Mouse (Mus musculus) urinary bladder, postnatal 25 days (tissue): ENCODE data around the gene Gm26992.
"Not testable (repeated sequence)": the region's sequence is repeated elsewhere in the genome, so short reads cannot be mapped to it uniquely, and the experiment has no call there.

Experiments used
- DNase-seq: peaks from one replicate; pipeline ENCODE4 v3.0.0; 2022; ENCODE audit warnings: low spot score

Gm26992 gene

DNA sequence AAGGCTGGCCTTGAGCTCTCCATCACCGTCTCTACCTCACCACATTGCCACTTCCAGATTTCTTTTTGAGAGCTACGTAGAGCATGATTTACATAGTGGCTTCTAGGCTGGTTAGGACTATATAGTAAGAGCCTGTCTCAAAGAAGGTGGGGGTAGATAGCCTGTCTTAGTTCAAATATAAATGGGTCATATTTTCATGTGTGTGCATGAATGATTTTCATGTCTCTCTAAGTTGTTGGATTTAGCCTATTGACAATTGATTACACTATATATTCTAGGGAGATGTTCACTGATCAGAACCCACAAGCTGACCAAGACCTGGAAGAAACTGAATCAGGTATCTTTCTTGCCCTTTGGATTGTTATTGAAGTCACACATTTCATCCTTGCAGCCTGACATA lies at the start of gene Gm26992:
Gm26992 (plus strand) TSS at position 301 of the 400 bp plus-strand sequence.
- DNase-seq: no peak

GRCm38 (mm10) chrX:103374250-103374649 lies 47.6 kb upstream of the Gm26992 start:
- DNase-seq: no peak

DNA sequence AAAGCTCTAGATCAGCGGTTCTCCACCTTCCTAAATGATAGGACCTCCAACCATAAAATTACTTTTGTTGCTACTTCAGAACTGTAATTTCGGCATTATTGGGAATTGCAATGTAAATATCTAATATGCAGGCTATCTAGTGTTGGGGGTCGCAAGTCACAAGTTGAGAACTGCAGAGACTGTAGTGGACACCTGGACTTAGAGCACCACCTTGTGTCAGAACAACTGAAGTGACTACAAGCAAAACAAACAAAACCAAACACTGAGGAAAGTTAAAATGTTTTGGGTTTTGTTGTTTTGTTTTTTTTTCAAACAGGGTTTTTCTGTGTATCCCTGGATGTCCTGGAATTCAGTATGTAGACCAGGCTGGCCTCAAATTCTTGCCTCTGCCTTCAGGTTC lies 37.3 kb upstream of the Gm26992 start:
- DNase-seq: no peak

GRCm38 (mm10) chrX:103388131-103388530 lies 33.7 kb upstream of the Gm26992 start:
- no peak for DNase-seq

DNA sequence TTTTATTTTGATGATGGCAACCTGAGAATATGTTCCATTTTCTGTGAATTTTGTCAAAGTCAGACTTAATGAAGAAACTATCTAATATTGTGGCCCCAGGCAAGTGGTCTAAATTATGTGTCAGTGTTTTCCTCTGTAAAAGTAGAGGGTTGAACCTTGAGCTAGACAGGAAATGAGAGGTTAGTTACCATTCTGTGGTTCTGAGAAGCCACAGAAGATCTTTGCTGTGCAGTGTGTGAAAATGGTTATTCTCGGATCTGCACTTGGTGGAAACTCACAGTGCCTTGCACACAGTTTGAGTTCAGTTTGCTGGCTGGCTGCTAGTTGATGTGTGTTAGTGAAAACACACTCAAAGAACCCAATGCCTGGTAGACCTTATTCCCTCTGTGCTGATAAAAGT lies 28.0 kb upstream of the Gm26992 start:
- DNase-seq: no peak

DNA sequence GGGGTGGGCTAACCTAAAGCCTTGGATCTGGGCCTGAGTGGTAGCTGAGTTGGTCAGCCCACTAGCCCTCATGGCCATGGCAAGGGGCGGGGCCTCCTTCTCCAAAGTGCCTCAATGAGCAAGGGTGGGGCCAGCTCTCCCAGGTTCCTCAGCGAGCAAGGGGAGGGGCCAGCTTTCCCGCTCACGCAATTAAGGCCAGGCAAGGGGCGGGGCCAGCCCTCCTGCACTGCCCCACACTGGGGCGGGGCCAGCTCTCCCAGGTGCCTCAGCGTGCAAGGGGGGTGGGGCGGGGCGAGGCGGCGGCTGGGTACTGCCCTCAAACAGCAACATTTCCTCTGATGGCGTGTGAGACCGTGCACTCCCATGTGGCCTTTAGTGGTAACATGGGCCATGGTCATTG lies 16.8 kb upstream of the Gm26992 start:
- no peak for DNase-seq

GRCm38 (mm10) chrX:103414167-103414566 lies 7.6 kb upstream of the Gm26992 start, which contains the start of gene Tsx:
Gene Tsx (plus strand): TSS chrX:103414467.
- no peak for DNase-seq

GRCm38 (mm10) chrX:103427677-103428076 lies 5.9 kb downstream of the Gm26992 start:
- no peak for DNase-seq

GRCm38 (mm10) chrX:103432293-103432692 lies 10.5 kb downstream of the Gm26992 start:
- DNase-seq: no peak

GRCm38 (mm10) chrX:103438023-103438422 lies 16.2 kb downstream of the Gm26992 start:
- DNase-seq: no peak

DNA sequence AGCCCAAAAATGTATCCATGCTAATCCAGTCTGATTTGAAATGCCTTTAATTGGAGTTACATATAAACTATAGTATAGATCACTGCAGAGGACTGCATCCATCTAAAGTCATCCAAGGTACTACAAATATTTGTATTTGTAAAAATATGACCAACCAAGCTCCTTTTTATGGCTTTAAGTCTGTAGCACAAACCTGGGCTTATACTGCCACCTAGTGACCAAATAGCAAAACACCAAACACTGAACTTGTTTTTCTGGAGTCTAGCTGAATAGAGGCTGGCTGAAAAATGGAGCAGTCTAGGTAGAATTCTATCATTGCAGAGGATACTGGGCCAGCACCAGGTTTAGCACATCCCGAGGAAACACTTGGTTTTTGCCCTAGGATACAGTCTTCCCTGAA lies 19.0 kb downstream of the Gm26992 start:
- DNase-seq: no peak

- no peak for DNase-seq
Observed at GRCm38 (mm10) chrX:103443755-103444154, 21.9 kb downstream of the Gm26992 start.

DNA sequence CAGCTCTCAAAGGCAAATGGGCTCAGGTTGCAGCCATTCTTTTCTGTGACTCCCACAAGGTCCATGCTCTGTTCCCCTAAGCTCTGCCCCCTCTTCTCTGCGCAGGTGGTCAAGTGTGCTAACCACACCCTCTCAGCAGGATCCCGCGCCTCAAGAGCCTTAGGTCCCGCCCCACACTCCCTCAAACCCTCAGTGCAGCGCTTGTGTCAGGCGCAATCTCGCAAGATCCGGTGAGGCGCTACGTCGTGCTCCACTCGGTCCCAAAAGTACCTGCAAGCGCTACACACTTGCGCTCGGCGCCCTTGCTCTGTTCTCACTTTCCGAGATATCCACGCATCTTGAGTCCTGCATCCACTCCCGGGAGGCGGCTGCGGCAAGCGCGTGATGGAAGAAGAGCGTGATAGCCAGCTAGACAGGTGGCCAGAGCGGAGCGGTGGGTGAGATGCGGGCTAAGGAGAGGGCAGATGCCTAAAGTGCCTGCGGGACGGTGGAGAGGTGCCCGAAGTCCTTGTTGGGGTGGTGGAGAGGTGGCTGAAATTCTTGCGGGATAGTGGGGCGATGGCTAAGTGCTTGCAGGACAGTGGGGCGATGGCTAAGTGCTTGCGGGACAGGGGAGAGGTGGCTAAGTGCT lies 25.8 kb downstream of the Gm26992 start:
- peak; percentile 10 for DNase-seq

- not testable (repeated sequence) for DNase-seq
Observed at GRCm38 (mm10) chrX:103448429-103448828, 26.6 kb downstream of the Gm26992 start.

DNA sequence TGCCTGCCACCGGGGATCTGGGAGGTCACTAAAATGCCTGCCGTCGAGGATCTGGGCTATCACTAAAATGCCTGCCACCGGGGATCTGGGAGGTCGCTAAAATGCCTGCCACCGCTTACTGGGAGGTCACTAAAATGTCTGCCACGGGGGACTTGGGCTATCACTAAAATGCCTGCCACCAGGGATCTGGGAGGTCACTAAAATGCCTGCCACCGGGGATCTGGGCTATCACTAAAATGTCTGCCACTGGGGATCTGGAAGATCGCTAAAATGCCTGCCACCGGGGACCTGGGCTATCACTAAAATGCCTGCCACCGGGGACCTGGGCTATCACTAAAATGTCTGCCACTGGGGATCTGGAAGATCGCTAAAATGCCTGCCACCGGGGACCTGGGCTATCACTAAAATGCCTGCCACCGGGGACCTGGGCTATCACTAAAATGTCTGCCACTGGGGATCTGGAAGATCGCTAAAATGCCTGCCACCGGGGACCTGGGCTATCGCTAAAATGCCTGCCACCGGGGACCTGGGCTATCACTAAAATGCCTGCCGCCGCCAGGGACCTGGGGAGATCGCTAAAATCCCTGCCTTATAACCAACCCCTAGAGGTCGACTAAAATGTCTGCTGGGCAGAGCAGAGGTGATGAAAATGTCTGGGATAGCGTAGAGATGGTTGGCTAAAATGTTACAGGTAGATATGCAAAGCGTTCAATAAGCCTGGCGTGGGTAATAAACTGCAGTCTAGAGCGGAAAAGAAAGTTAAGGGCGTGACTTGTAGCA lies 27.3 kb downstream of the Gm26992 start:
- DNase-seq: not testable (repeated sequence)

GRCm38 (mm10) chrX:103452815-103453214 lies 31.0 kb downstream of the Gm26992 start:
- no peak for DNase-seq

DNA sequence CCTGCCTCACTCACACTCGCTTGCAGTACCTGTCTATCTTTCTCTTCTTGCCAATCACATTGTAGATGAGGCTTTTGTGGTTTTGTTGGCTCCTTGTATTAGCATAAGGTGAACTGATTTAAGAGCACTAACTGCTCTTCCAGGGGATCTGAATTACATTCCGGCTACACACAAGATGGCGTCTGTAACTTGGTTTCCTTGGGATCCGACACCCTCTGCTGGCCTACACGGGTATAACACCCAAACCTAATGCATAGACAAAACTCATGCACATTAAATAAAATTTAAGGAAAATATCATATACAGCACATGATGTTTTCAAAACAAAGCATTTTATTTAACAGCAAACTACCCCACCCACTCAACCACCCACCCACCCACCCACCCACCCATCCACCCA lies 38.2 kb downstream of the Gm26992 start:
- no peak for DNase-seq

DNA sequence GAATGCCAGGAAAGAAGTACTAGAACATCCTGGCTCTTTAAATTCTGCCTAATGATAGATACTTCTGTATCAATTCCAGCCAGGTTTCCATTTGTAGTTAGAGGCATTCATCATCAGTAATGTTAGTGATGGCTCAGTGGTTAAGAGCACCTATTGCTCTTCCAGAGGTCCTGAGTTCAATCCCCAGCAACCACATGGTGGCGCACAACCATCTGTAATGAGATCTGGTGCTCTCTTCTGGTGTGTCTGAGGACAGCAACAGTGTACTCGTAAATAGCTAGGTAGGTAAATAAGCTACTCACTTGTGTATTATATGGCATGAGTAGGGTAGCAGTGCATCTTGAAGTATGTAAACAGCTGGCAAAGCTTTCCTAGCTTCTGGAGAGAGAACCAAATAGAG lies 47.2 kb downstream of the Gm26992 start:
- no peak for DNase-seq

- DNase-seq: no peak
Observed at GRCm38 (mm10) chrX:103472346-103472745, 50.5 kb downstream of the Gm26992 start.

GRCm38 (mm10) chrX:103477507-103477906 lies 55.7 kb downstream of the Gm26992 start:
- DNase-seq: peak; percentile 53

GRCm38 (mm10) chrX:103481243-103482096 lies 59.7 kb downstream of the Gm26992 start:
- peak; percentile 27 for DNase-seq

DNA sequence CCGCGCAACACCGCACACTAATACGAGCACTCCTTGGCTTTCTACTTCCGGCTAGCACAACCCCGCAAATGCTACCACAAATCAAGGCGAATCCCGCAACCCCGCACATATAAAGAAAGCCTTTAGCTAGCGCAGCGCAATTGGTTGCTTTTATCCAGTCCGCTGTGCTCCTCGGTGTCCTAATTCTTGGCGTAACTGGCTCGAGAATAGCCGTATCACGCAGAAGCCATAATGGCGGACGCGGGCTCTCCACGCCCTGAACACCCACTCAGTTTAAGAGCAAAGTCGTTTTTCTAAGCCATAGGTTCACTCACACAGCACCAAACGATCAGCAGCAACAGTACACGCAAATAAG lies 60.3 kb downstream of the Gm26992 start:
- no peak for DNase-seq

- DNase-seq: peak; percentile 53
Observed at GRCm38 (mm10) chrX:103483047-103483446, 61.2 kb downstream of the Gm26992 start.
